Mouse (Mus musculus): ENCODE measurements around the gene Auh.

DNA sequence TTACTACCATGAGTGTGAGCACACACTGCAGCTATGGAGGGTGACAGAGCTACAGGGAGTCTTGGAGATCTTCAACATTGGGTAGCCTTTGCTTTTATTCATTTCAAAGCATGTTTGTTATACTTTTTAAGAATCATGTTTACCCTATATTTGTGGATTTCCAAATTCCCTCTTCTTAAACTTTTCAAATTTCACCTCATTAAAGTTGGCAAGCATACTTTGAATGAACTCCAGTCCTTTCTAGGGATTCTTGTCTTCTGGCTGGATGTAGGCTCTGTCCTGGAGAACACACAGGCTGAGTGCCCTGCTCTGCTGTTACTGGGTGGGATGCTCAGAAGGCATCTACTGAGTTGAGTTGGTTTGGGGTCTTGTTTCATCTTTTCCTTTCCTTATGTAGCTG lies 102.8 kb downstream of the Auh start:
- no peak for TF ChIP-seq POLR2A (IDR thresholded peaks at IDR 0.05; ENCODE audit: insufficient read depth, low read length)
- TF ChIP-seq CTCF (IDR thresholded peaks at IDR 0.05; ENCODE audit: low read depth, low read length), result no peak
- TF ChIP-seq EP300 (IDR thresholded peaks at IDR 0.05; ENCODE audit: insufficient read depth, low read depth, low read length), result no peak

All from ES-Bruce4 (cell line).